Mouse (Mus musculus) ES-E14 (cell line): ENCODE results near the gene Kirrel3. TPM values are rescaled to one million over a fixed set of nuclear protein-coding genes. Genes with fewer than 3 reads are reported as not detected.

Source experiments
- DNase-seq: peaks from one replicate; pipeline ENCODE4 v3.0.0-alpha.2; 2013; ENCODE audit warnings: low read depth, low spot score
- H3K27ac ChIP-seq: 2 replicates; pipeline ENCODE4 v1.5.1; 2012; ENCODE audit warnings: low read depth, mild to moderate bottlenecking, low read length, moderate library complexity, mixed read lengths; ENCODE audit not compliant: poor library complexity, insufficient read depth, severe bottlenecking
- H3K36me3 ChIP-seq: 2 replicates; pipeline ENCODE4 v1.6.1; 2012; ENCODE audit warnings: mild to moderate bottlenecking, low read length, moderate library complexity, mixed read lengths; ENCODE audit not compliant: control insufficient read depth, poor library complexity, insufficient read depth, severe bottlenecking
- H3K4me1 ChIP-seq, 2 experiments: fragments of 150-350 bp in 1 of 2; sonication (generic) in 1 of 2; 2 replicates each; pipeline ENCODE4 v1.6.1; 2012; ENCODE audit warnings: low read length in 2 of 2, mild to moderate bottlenecking in 1 of 2, mixed read lengths in 1 of 2; ENCODE audit not compliant: control insufficient read depth in 2 of 2, insufficient read depth in 2 of 2, poor library complexity in 1 of 2
- H3K4me3 ChIP-seq, 2 experiments: fragments of 150-350 bp in 1 of 2; sonication (generic) in 1 of 2; 2 replicates each; pipeline ENCODE4 v1.5.1; 2012; ENCODE audit warnings: low read length in 2 of 2, low read depth in 1 of 2, mild to moderate bottlenecking in 1 of 2, mixed read lengths in 1 of 2; ENCODE audit not compliant: insufficient read depth in 1 of 2, poor library complexity in 1 of 2, severe bottlenecking in 1 of 2
- H3K9ac ChIP-seq: 2 replicates; pipeline ENCODE4 v1.6.1; 2012; ENCODE audit warnings: low read depth, mild to moderate bottlenecking, low read length, mixed read lengths; ENCODE audit not compliant: poor library complexity, insufficient read depth, severe bottlenecking
- H3K9me3 ChIP-seq: fragments of 150-350 bp; sonication (generic); 2 replicates; pipeline ENCODE4 v1.6.1; 2012; ENCODE audit warnings: low read depth, mild to moderate bottlenecking, low read length; ENCODE audit not compliant: control insufficient read depth, insufficient read depth
- CHD2 ChIP-seq: IDR thresholded peaks from 2 replicates; pipeline ENCODE4 v1.6.1; 2014; ENCODE audit warnings: mild to moderate bottlenecking, low read depth, low read length, inconsistent platforms
- HCFC1 ChIP-seq: IDR thresholded peaks from 2 replicates; pipeline ENCODE4 v1.6.1; 2012; ENCODE audit warnings: low read length, inconsistent platforms, borderline replicate concordance; ENCODE audit not compliant: insufficient read depth
- MAFK ChIP-seq: IDR thresholded peaks from 2 replicates; pipeline ENCODE4 v1.6.1; 2014; ENCODE audit warnings: mild to moderate bottlenecking, low read depth, low read length, inconsistent platforms; ENCODE audit not compliant: insufficient read depth
- ZC3H11A ChIP-seq: IDR thresholded peaks from 2 replicates; pipeline ENCODE4 v1.6.1; 2012; ENCODE audit warnings: low read depth, mild to moderate bottlenecking, inconsistent platforms, low read length, borderline replicate concordance
- ZNF384 ChIP-seq: IDR thresholded peaks from 2 replicates; pipeline ENCODE4 v1.6.1; 2012; ENCODE audit warnings: low read depth, low read length, inconsistent platforms
- in situ Hi-C, 2 experiments: fragments of 600-800 bp; cut with MboI; formaldehyde crosslinking; loops; one replicate each; pipeline ENCODE4 v1.15.1; 2025; ENCODE audit warnings: low sequenced_read_pairs in 2 of 2, inconsistent platforms in 1 of 2; ENCODE audit not compliant: unreplicated experiment in 2 of 2
- total RNA-seq: library from RNA; depleted of rRNA; stranded (reverse); fragments of 300-350 nt; gene quantifications from 2 replicates; pipeline ENCODE4 v1.2.3, GENCODE M21; 2012

Kirrel3 gene
- total RNA-seq, 1 experiment = 0.67 TPM

DNA sequence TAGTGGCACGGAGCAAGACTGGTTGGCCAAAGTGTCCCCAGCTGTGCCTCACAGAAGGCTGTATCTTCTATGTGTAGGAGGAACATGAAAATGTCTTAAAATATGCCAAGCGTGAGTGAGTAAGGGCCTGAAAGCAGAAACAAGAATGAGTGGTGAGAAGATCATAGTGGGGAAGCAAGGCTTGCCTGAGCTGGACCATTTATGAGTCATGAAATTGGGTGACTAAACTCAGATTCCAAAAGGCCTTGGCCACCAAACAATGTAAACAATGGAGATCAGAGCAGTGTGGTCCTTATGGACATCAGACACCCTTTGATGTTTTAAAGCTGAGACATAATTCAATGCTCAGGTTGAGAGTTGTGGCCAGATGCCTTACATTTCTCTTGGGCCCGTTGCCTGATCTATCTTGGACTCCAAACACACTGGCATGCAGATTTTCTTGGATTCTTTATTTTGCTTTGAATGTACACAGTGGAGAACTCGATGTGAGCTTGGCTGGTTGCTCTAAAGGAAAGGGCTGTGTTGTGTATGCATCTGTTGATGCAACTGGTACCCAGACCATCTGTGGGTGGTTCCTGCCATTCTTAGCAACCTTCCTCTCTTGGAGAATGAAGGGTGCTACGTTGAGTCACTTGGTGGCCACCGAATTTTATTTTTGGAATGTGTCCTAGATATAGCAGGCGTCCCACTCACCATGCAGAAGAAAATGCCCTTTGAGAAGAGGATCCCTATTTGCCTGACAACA, 53.1 kb downstream of the Kirrel3 start:
- no peak for TF ChIP-seq MAFK
- no peak for TF ChIP-seq CHD2
- no peak for DNase-seq
- no peak overlapping the region for H3K27ac ChIP-seq
- in situ Hi-C loops = no loop called here
- H3K9me3 ChIP-seq = no peaks in the 10 kb centered on the region
- no peak overlapping the region for H3K9ac ChIP-seq
- no peak overlapping the region for H3K4me3 ChIP-seq
- H3K4me1 ChIP-seq = no peaks in the 10 kb centered on the region
- H3K36me3 ChIP-seq = no peaks in the 10 kb centered on the region

- no peak overlapping the region for H3K4me3 ChIP-seq
- no peaks in the 10 kb centered on the region for H3K36me3 ChIP-seq
- no peak overlapping the region for H3K9ac ChIP-seq
- no peaks in the 10 kb centered on the region for H3K9me3 ChIP-seq
- no peak overlapping the region for H3K27ac ChIP-seq
- no peaks in the 10 kb centered on the region for H3K4me1 ChIP-seq
- DNase-seq = no peak
- in situ Hi-C loops = no loop called here
- TF ChIP-seq ZNF384 (no peak), MAFK (no peak), HCFC1 (no peak), CHD2 (no peak), ZC3H11A (no peak)
Observed at GRCm38 (mm10) chr9:34541908-34542307, 56.2 kb downstream of the Kirrel3 start.

- Histone ChIP-seq H3K9me3 (no peaks in the 10 kb centered on the region), H3K4me3 (no peak overlapping the region), H3K36me3 (no peaks in the 10 kb centered on the region), H3K4me1 (peaks cover 0 to 5% of the 10 kb centered on the region in 2 experiments; a peak in 1 of 4 replicates), H3K27ac (no peak overlapping the region), H3K9ac (no peak overlapping the region)
- no peak for TF ChIP-seq ZNF384
- no peak for TF ChIP-seq CHD2
- no peak for DNase-seq
- in situ Hi-C loops = no loop called here
Observed at GRCm38 (mm10) chr9:34555699-34556098, 70.0 kb downstream of the Kirrel3 start.

DNA sequence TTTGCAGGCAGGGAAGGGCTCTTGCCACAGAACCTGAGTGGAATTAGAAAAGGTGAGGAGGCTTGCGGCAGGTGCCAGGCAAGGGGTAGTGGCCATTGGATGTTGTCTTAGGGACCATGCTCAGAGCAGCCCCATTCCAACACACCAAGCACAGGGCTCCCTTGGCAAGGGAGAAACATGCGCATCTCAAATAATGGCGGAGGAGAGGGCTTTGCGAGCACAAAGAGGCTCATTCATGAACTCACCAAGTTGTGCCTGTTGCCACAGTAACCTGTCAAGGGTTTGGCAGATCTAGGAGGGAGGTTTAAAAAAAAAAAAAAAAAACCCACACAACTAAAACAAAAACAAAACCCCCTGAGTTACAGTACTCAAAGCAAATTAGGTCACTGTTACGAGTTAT, 72.2 kb downstream of the Kirrel3 start:
- H3K36me3 ChIP-seq = no peaks in the 10 kb centered on the region
- in situ Hi-C loops = no loop called here
- no peak overlapping the region for H3K27ac ChIP-seq
- H3K9ac ChIP-seq = no peak overlapping the region
- no peak for DNase-seq
- TF ChIP-seq ZNF384 = peak; percentile 60; the same call in 1 of the 2 replicates
- no peak for TF ChIP-seq MAFK
- H3K9me3 ChIP-seq = no peaks in the 10 kb centered on the region
- no peak overlapping the region for H3K4me3 ChIP-seq
- H3K4me1 ChIP-seq = peaks cover 0 to 5% of the 10 kb centered on the region in 2 experiments; a peak in 1 of 4 replicates

DNA sequence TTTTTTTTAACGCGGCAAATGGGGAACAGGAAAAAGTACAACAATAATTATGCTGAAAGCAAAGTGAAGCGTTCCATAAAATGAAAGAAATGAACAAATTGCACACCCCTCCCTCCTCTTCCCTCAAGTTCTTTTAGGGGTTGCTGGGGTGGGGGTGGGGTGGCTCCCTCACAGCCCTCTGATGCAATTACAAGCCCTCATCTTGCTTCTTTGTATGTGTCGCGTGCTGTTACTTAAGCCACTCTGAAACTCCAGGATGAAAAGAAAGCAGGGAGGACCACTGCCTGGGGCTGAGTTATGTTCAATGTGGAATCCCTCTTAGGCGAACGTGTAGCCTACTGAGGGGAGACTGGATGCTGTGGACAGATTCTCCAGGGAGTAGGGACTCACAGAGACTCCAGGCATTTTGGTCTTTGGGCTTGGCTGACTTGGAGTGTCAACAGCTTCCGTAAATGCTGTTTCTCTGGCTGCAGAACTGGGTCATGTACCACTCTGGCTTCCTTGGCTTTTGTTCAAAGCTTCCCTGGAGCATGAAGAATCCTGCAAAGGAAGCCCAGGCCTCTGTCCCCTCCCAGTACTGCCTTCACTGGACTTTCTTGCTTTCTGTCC, 72.7 kb downstream of the Kirrel3 start:
- Histone ChIP-seq H3K36me3 (no peaks in the 10 kb centered on the region), H3K9ac (no peak overlapping the region), H3K4me3 (no peak overlapping the region), H3K4me1 (peaks cover 0 to 5% of the 10 kb centered on the region in 2 experiments; a peak in 1 of 4 replicates), H3K27ac (no peak overlapping the region), H3K9me3 (no peaks in the 10 kb centered on the region)
- no peak for DNase-seq
- TF ChIP-seq CHD2 = no peak
- TF ChIP-seq HCFC1 = no peak
- no peak for TF ChIP-seq MAFK
- TF ChIP-seq ZC3H11A = no peak
- TF ChIP-seq ZNF384 = no peak; the same call in 1 of the 2 replicates
- in situ Hi-C loops = no loop called here
